Mouse (Mus musculus): Measurements from ENCODE around the gene Klhl10. TPM values are rescaled to one million over a fixed set of nuclear protein-coding genes. Genes with fewer than 3 reads are reported as not detected.

Klhl10 gene
- polyA plus RNA-seq, 1 experiment, result 0.27 TPM

GRCm38 (mm10) chr11:100472935-100473295, 31.2 kb downstream of the Klhl10 start:
- 46% methylated on average over 5 of the region's 5 CpGs for WGBS
- TF ChIP-seq CTCF (IDR thresholded peaks at IDR 0.05; ENCODE audit: extremely low read depth, insufficient read depth, insufficient read length, insufficient replicate concordance) (no peak), POLR2A (IDR thresholded peaks at IDR 0.05; ENCODE audit: low read depth, low read length) (no peak)
- H3K27ac ChIP-seq (ENCODE audit: insufficient read depth, low read length), result no peak overlapping the region
- no peak for DNase-seq (ENCODE audit: low read depth in 1 of 2, low spot score in 2 of 2)
- H3K4me1 ChIP-seq (ENCODE audit: control insufficient read depth, insufficient read depth, insufficient read length), result peaks cover 5% of the 10 kb centered on the region; the same call in 1 of the 2 replicates
- H3K36me3 ChIP-seq (ENCODE audit: control insufficient read depth, insufficient read depth, low read length), result peaks cover 8% of the 10 kb centered on the region
- no peak overlapping the region for H3K4me3 ChIP-seq (ENCODE audit: extremely low read depth, insufficient read depth, insufficient read length)
- no peaks in the 10 kb centered on the region for H3K27me3 ChIP-seq (ENCODE audit: control insufficient read depth, insufficient read depth, low read length)

- Histone ChIP-seq H3K27me3 (ENCODE audit: control insufficient read depth, insufficient read depth, low read length) (no peaks in the 10 kb centered on the region), H3K4me1 (ENCODE audit: control insufficient read depth, insufficient read depth, insufficient read length) (peaks cover 3% of the 10 kb centered on the region; the same call in 1 of the 2 replicates), H3K27ac (ENCODE audit: insufficient read depth, low read length) (no peak overlapping the region), H3K4me3 (ENCODE audit: extremely low read depth, insufficient read depth, insufficient read length) (no peak overlapping the region), H3K36me3 (ENCODE audit: control insufficient read depth, insufficient read depth, low read length) (peaks cover 26% of the 10 kb centered on the region)
- 91% methylated on average over 5 of the region's 5 CpGs for WGBS
- DNase-seq (ENCODE audit: low read depth in 1 of 2, low spot score in 2 of 2), result no peak
- TF ChIP-seq POLR2A (IDR thresholded peaks at IDR 0.05; ENCODE audit: low read depth, low read length) (no peak), CTCF (IDR thresholded peaks at IDR 0.05; ENCODE audit: extremely low read depth, insufficient read depth, insufficient read length, insufficient replicate concordance) (no peak)
Measured at GRCm38 (mm10) chr11:100476281-100476680, 34.6 kb downstream of the Klhl10 start.

GRCm38 (mm10) chr11:100479152-100479551, 37.4 kb downstream of the Klhl10 start:
- Histone ChIP-seq H3K27me3 (ENCODE audit: control insufficient read depth, insufficient read depth, low read length) (no peaks in the 10 kb centered on the region), H3K4me1 (ENCODE audit: control insufficient read depth, insufficient read depth, insufficient read length) (no peaks in the 10 kb centered on the region), H3K27ac (ENCODE audit: insufficient read depth, low read length) (no peak overlapping the region), H3K4me3 (ENCODE audit: extremely low read depth, insufficient read depth, insufficient read length) (no peak overlapping the region), H3K36me3 (ENCODE audit: control insufficient read depth, insufficient read depth, low read length) (peaks cover 39% of the 10 kb centered on the region)
- DNase-seq (ENCODE audit: low read depth in 1 of 2, low spot score in 2 of 2), result no peak
- 92% methylated on average over 7 of the region's 7 CpGs for WGBS
- no peak for TF ChIP-seq CTCF (IDR thresholded peaks at IDR 0.05; ENCODE audit: extremely low read depth, insufficient read depth, insufficient read length, insufficient replicate concordance)
- no peak for TF ChIP-seq POLR2A (IDR thresholded peaks at IDR 0.05; ENCODE audit: low read depth, low read length)

- Histone ChIP-seq H3K4me1 (ENCODE audit: control insufficient read depth, insufficient read depth, insufficient read length) (no peaks in the 10 kb centered on the region), H3K4me3 (ENCODE audit: extremely low read depth, insufficient read depth, insufficient read length) (no peak overlapping the region), H3K36me3 (ENCODE audit: control insufficient read depth, insufficient read depth, low read length) (peaks cover 27% of the 10 kb centered on the region), H3K27me3 (ENCODE audit: control insufficient read depth, insufficient read depth, low read length) (no peaks in the 10 kb centered on the region), H3K27ac (ENCODE audit: insufficient read depth, low read length) (no peak overlapping the region)
- no peak for TF ChIP-seq CTCF (IDR thresholded peaks at IDR 0.05; ENCODE audit: extremely low read depth, insufficient read depth, insufficient read length, insufficient replicate concordance)
- no peak for TF ChIP-seq POLR2A (IDR thresholded peaks at IDR 0.05; ENCODE audit: low read depth, low read length)
- no peak for DNase-seq (ENCODE audit: low read depth in 1 of 2, low spot score in 2 of 2)
- WGBS, result 84% methylated on average over 3 of the region's 3 CpGs
Measured at GRCm38 (mm10) chr11:100484461-100484860, 42.7 kb downstream of the Klhl10 start.

GRCm38 (mm10) chr11:100485801-100486538, 44.3 kb downstream of the Klhl10 start:
- peak; percentile 26 to 41 for DNase-seq (ENCODE audit: low read depth in 1 of 2, low spot score in 2 of 2)
- Histone ChIP-seq H3K36me3 (ENCODE audit: control insufficient read depth, insufficient read depth, low read length) (peaks cover 23% of the 10 kb centered on the region), H3K27me3 (ENCODE audit: control insufficient read depth, insufficient read depth, low read length) (no peaks in the 10 kb centered on the region), H3K27ac (ENCODE audit: insufficient read depth, low read length) (no peak overlapping the region), H3K4me3 (ENCODE audit: extremely low read depth, insufficient read depth, insufficient read length) (no peak overlapping the region), H3K4me1 (ENCODE audit: control insufficient read depth, insufficient read depth, insufficient read length) (no peaks in the 10 kb centered on the region)
- 86% methylated on average over 8 of the region's 8 CpGs for WGBS
- no peak for TF ChIP-seq POLR2A (IDR thresholded peaks at IDR 0.05; ENCODE audit: low read depth, low read length)
- peak; percentile 7; the same call in 1 of the 2 replicates for TF ChIP-seq CTCF (IDR thresholded peaks at IDR 0.05; ENCODE audit: extremely low read depth, insufficient read depth, insufficient read length, insufficient replicate concordance)

GRCm38 (mm10) chr11:100490951-100491350, 49.2 kb downstream of the Klhl10 start:
- peak in 1 of 2 experiments; percentile 10 for DNase-seq (ENCODE audit: low read depth in 1 of 2, low spot score in 2 of 2)
- Histone ChIP-seq H3K36me3 (ENCODE audit: control insufficient read depth, insufficient read depth, low read length) (peaks cover 27% of the 10 kb centered on the region), H3K27ac (ENCODE audit: insufficient read depth, low read length) (no peak overlapping the region), H3K4me3 (ENCODE audit: extremely low read depth, insufficient read depth, insufficient read length) (no peak overlapping the region), H3K4me1 (ENCODE audit: control insufficient read depth, insufficient read depth, insufficient read length) (no peaks in the 10 kb centered on the region), H3K27me3 (ENCODE audit: control insufficient read depth, insufficient read depth, low read length) (no peaks in the 10 kb centered on the region)
- TF ChIP-seq CTCF (IDR thresholded peaks at IDR 0.05; ENCODE audit: extremely low read depth, insufficient read depth, insufficient read length, insufficient replicate concordance) (no peak), POLR2A (IDR thresholded peaks at IDR 0.05; ENCODE audit: low read depth, low read length) (no peak)
- 86% methylated on average over 6 of the region's 6 CpGs for WGBS

- 92% methylated on average over 12 of the region's 12 CpGs for WGBS
- DNase-seq (ENCODE audit: low read depth in 1 of 2, low spot score in 2 of 2), result no peak
- H3K4me3 ChIP-seq (ENCODE audit: extremely low read depth, insufficient read depth, insufficient read length), result peak overlapping the region; percentile 21; the same call in 1 of the 2 replicates
- H3K4me1 ChIP-seq (ENCODE audit: control insufficient read depth, insufficient read depth, insufficient read length), result no peaks in the 10 kb centered on the region
- peak overlapping the region; percentile 1; the same call in 1 of the 2 replicates for H3K27ac ChIP-seq (ENCODE audit: insufficient read depth, low read length)
- TF ChIP-seq POLR2A (IDR thresholded peaks at IDR 0.05; ENCODE audit: low read depth, low read length), result no peak
- no peak for TF ChIP-seq CTCF (IDR thresholded peaks at IDR 0.05; ENCODE audit: extremely low read depth, insufficient read depth, insufficient read length, insufficient replicate concordance)
- H3K36me3 ChIP-seq (ENCODE audit: control insufficient read depth, insufficient read depth, low read length), result peaks cover 39% of the 10 kb centered on the region
- H3K27me3 ChIP-seq (ENCODE audit: control insufficient read depth, insufficient read depth, low read length), result no peaks in the 10 kb centered on the region
Measured at GRCm38 (mm10) chr11:100493771-100494170, 52.1 kb downstream of the Klhl10 start.

All from spleen, adult 2 months (tissue).